27 mouse cellular contexts compared by ENCODE assay signal in genomic region chr4:10920622-10921021, GRCm38 (mm10). TPM values are rescaled to one million over a fixed set of nuclear protein-coding genes. Genes with fewer than 3 reads are reported as not detected.
A peak's percentile ranks its signal among the peaks of the same experiment; 100 is the strongest.
DNase-seq lines count a peak whose midpoint lies in the region; ATAC-seq and TF ChIP-seq lines count a peak whose summit lies in the region.
"Had no signal": no experiment of that assay in that cellular context is flagged by ENCODE, and none has a peak within 500 bp of the region (broad histone marks: within the 10 kb centered on the region; RNA-seq: fewer than 3 reads in every experiment).

No protein-coding gene starts in this region.

- H3K9ac ChIP-seq in liver, postnatal 0 days (replicated peaks), result no peak overlapping the region
- no peak overlapping the region for H3K9ac ChIP-seq in liver, embryonic 12.5 days
- H3K9ac ChIP-seq: forebrain, embryonic 13.5 days; hindbrain, embryonic 13.5 days had no signal

- no peak overlapping the region for H3K4me3 ChIP-seq in liver, postnatal 0 days (ENCODE audit: low read depth, low read length)
- no peak overlapping the region for H3K4me3 ChIP-seq in liver, embryonic 12.5 days
- H3K4me3 ChIP-seq: forebrain, embryonic 10.5 days; forebrain, embryonic 13.5 days; hindbrain, embryonic 10.5 days; hindbrain, embryonic 13.5 days had no signal

- WGBS in liver, postnatal 0 days (ENCODE audit: insufficient replicate concordance), result 78% methylated on average over 6 of the region's 6 CpGs
- WGBS in liver, embryonic 12.5 days (ENCODE audit: insufficient replicate concordance), result 70% methylated on average over 6 of the region's 6 CpGs

- ATAC-seq in liver, postnatal 0 days, result no peak
- no peak for ATAC-seq in liver, embryonic 12.5 days
- 0 out of 2 replicates have a peak, but pooled peaks have one; percentile 14 for ATAC-seq in granulocyte monocyte progenitor cell, adult 5-6 weeks (replicated peaks; ENCODE audit: poor library complexity, severe bottlenecking)
- ATAC-seq: forebrain, embryonic 13.5 days; forebrain, embryonic 16.5 days; hindbrain, embryonic 16.5 days; Patski had no signal

- no peaks in the 10 kb centered on the region for H3K36me3 ChIP-seq in liver, postnatal 0 days (replicated peaks; ENCODE audit: insufficient read depth, low read length)
- no peaks in the 10 kb centered on the region for H3K36me3 ChIP-seq in liver, embryonic 12.5 days
- H3K36me3 ChIP-seq: forebrain, embryonic 10.5 days; G1E; hindbrain, embryonic 10.5 days; hindbrain, embryonic 13.5 days had no signal

- TF ChIP-seq CTCF in liver, postnatal 0 days (IDR thresholded peaks at IDR 0.05; ENCODE audit: low read depth), result no peak

- intact Hi-C loops in heart, postnatal 10 days (cut with DNase I), result no loop called here

- H3K27me3 ChIP-seq in liver, postnatal 0 days (ENCODE audit: insufficient read depth, low read length), result no peaks in the 10 kb centered on the region
- H3K27me3 ChIP-seq in liver, embryonic 12.5 days (replicated peaks), result no peaks in the 10 kb centered on the region
- H3K27me3 ChIP-seq: CH12.LX; forebrain, embryonic 13.5 days; hindbrain, embryonic 13.5 days; Patski had no signal

- no peak for TF ChIP-seq EP300 in liver, postnatal 0 days (IDR thresholded peaks at IDR 0.05; ENCODE audit: low read depth)

- peaks cover 41% of the 10 kb centered on the region for H3K4me1 ChIP-seq in liver, postnatal 0 days (ENCODE audit: insufficient read depth)
- peaks cover 25% of the 10 kb centered on the region for H3K4me1 ChIP-seq in liver, embryonic 12.5 days

- no peak overlapping the region for H3K4me2 ChIP-seq in liver, postnatal 0 days (ENCODE audit: low read depth, low read length)
- H3K4me2 ChIP-seq in liver, embryonic 12.5 days, result no peak overlapping the region
- H3K4me2 ChIP-seq: forebrain, embryonic 13.5 days; hindbrain, embryonic 13.5 days had no signal

- H3K27ac ChIP-seq in liver, postnatal 0 days (ENCODE audit: low read depth), result no peak overlapping the region
- H3K27ac ChIP-seq in liver, embryonic 12.5 days, result no peak overlapping the region
- H3K27ac ChIP-seq: forebrain, embryonic 10.5 days; forebrain, embryonic 13.5 days; hindbrain, embryonic 10.5 days; hindbrain, embryonic 13.5 days had no signal

- no peaks in the 10 kb centered on the region for H3K9me3 ChIP-seq in liver, postnatal 0 days (ENCODE audit: low read length)
- no peaks in the 10 kb centered on the region for H3K9me3 ChIP-seq in liver, embryonic 12.5 days (replicated peaks)
- H3K9me3 ChIP-seq: forebrain, embryonic 10.5 days; forebrain, embryonic 13.5 days; hindbrain, embryonic 10.5 days; hindbrain, embryonic 13.5 days had no signal

- peak; percentile 88 for DNase-seq in heart, adult 11 months
- no peak for DNase-seq in heart, postnatal 10 days
- peak; percentile 8 for DNase-seq in liver, postnatal 0 days
- DNase-seq in embryo, embryonic 9.5 days (ENCODE audit: extremely low spot score), result no peak
- no peak for DNase-seq in spleen, adult 18-20 months
- DNase-seq: adrenal gland, postnatal 14 days; B cell, adult 2 months; cerebellum, adult 11-12 months; cerebellum, adult 8-10 months; cerebellum, postnatal 10 days; cerebellum, postnatal 36 days; embryo, embryonic 11 days; gastrocnemius, postnatal 10 days; gastrocnemius, postnatal 36 days; heart, adult 18-20 months; heart, postnatal 36 days had no signal

RNA-seq across cellular contexts. Expression of gene 2610301B20Rik, which starts 46.3 kb away (rescaled TPM):
- total RNA-seq in heart, postnatal 10 days (2021), result 1 to 10 TPM; 8.8 to 9.9 TPM
- 5.9 and 6.1 TPM in 2 replicates for polyA plus RNA-seq in liver, postnatal 0 days (2015; fragmentation: Nextera tagmentation; extraction: Ambion mirVana)
- 15.0 and 15.8 TPM in 2 replicates for polyA plus RNA-seq in liver, embryonic 12.5 days (2016; fragmentation: Nextera tagmentation; extraction: Ambion mirVana)
- total RNA-seq in granulocyte monocyte progenitor cell, adult 5-6 weeks (2014; fragmentation: Nextera tagmentation), result 15.1 and 17.2 TPM in 2 replicates
- total RNA-seq in granulocyte monocyte progenitor cell, adult 5-6 weeks (2017), result 14.7 and 16.5 TPM in 2 replicates

Comparison
In these comparisons a context has a peak if more than half of its experiments do, and no peak if none do; other contexts are left out.
1. DNase-seq: peak in heart, adult 11 months (single experiment) and liver, postnatal 0 days (single experiment); none in heart, postnatal 10 days (0 of 2), embryo, embryonic 9.5 days (single experiment) and spleen, adult 18-20 months (0 of 2).